21 mouse cellular contexts compared by ENCODE assay signal in the genomic region with DNA sequence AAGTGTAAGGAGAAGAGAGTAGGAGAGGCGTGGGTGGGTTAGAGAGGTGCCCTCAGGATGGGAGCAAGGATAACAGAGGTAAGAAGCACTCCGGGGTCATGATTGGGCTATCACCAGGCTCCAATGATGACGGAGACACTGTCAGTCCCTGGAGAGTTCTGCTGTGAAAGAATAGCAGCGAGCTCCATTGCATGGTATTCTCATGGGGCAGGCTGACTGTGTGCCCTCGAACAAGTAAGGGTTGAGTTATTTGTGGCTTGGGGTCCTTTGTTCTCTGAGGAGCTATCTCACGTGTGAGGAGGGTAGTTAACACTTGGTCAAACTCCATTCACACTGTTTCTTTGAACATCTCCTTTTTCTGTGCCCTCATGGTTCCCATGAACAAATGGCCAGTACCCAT.
"Had no signal": no experiment of that assay in that cellular context is flagged by ENCODE, and none has a peak within 500 bp of the region (broad histone marks: within the 10 kb centered on the region; RNA-seq: fewer than 3 reads in every experiment).

No protein-coding gene starts in this region.

- H3K27ac ChIP-seq: gastrocnemius, adult 2 months; heart, embryonic 10.5 days; hindbrain, embryonic 10.5 days; hindbrain, embryonic 12.5 days; hindbrain, embryonic 14.5 days; intestine, embryonic 15.5 days; layer of hippocampus, adult 2 months; left cerebral cortex, adult 2 months; limb, embryonic 13.5 days had no signal

- H3K27me3 ChIP-seq: hindbrain, embryonic 12.5 days; intestine, embryonic 15.5 days had no signal

- H3K4me3 ChIP-seq: gastrocnemius, adult 2 months; heart, embryonic 10.5 days; heart, embryonic 12.5 days; hindbrain, embryonic 10.5 days; hindbrain, embryonic 12.5 days; intestine, embryonic 15.5 days; layer of hippocampus, adult 2 months; left cerebral cortex, adult 2 months; limb, embryonic 13.5 days had no signal

- DNase-seq: gastrocnemius, adult 2 months; gastrocnemius, postnatal 10 days; gastrocnemius, postnatal 25 days; heart, adult 18-20 months; heart, postnatal 10 days; heart, postnatal 4 days; kidney, adult 18-20 months; kidney, adult 8-10 months; kidney, postnatal 10 days; kidney, postnatal 25 days; kidney, postnatal 4 days; left cerebral cortex, postnatal 4 days had no signal

- H3K9ac ChIP-seq: heart, embryonic 12.5 days; hindbrain, embryonic 12.5 days; hindbrain, embryonic 14.5 days; intestine, embryonic 15.5 days; limb, embryonic 13.5 days had no signal

- H3K4me2 ChIP-seq: heart, embryonic 12.5 days; hindbrain, embryonic 12.5 days; hindbrain, embryonic 14.5 days; intestine, embryonic 15.5 days; limb, embryonic 13.5 days had no signal

- H3K4me1 ChIP-seq: hindbrain, embryonic 12.5 days had no signal

- H3K36me3 ChIP-seq: heart, embryonic 10.5 days; heart, embryonic 12.5 days; hindbrain, embryonic 10.5 days; hindbrain, embryonic 12.5 days; intestine, embryonic 15.5 days; limb, embryonic 13.5 days had no signal

- H3K9me3 ChIP-seq: heart, embryonic 10.5 days; heart, embryonic 12.5 days; hindbrain, embryonic 10.5 days; hindbrain, embryonic 12.5 days; intestine, embryonic 15.5 days; limb, embryonic 13.5 days had no signal
